Mouse (Mus musculus): ENCODE results near the gene Kras. TPM values are rescaled to one million over a fixed set of nuclear protein-coding genes. Genes with fewer than 3 reads are reported as not detected.

Gene Kras
- polyA plus RNA-seq, 1 experiment from 2014 or later, result 99.5 TPM

- peak overlapping the region; percentile 81 for H3K27ac ChIP-seq (ENCODE audit: low read length)
- ATAC-seq (ENCODE audit: low read depth), result peak; percentile 80
- no peak overlapping the region for H3K4me3 ChIP-seq (ENCODE audit: low read length)
- 44% methylated on average over 13 of the region's 13 CpGs for WGBS
- no peaks in the 10 kb centered on the region for H3K27me3 ChIP-seq (ENCODE audit: control insufficient read depth, insufficient read depth, low read depth, low read length)
- no peaks in the 10 kb centered on the region for H3K9me3 ChIP-seq (ENCODE audit: control insufficient read depth, low read length)
- peaks cover 9% of the 10 kb centered on the region; the same call in 1 of the 2 replicates for H3K4me1 ChIP-seq (replicated peaks; ENCODE audit: control insufficient read depth, insufficient read depth, low read length)
- no peak overlapping the region for H3K9ac ChIP-seq (ENCODE audit: low read length)
- H3K4me2 ChIP-seq (ENCODE audit: low read depth, low read length), result peak overlapping the region; percentile 13; the same call in 1 of the 2 replicates
- H3K36me3 ChIP-seq (ENCODE audit: control insufficient read depth, insufficient read depth, low read length), result no peaks in the 10 kb centered on the region
Observed at GRCm38 (mm10) chr6:145255952-145256700, 6.1 kb upstream of the Kras start.

GRCm38 (mm10) chr6:145250820-145251219 is 781 bp upstream of the Kras start:
- no peak for ATAC-seq (ENCODE audit: low read depth)
- H3K4me3 ChIP-seq (ENCODE audit: low read length), result peak overlapping the region; percentile 87
- H3K4me2 ChIP-seq (ENCODE audit: low read depth, low read length), result peak overlapping the region; percentile 69
- H3K9ac ChIP-seq (ENCODE audit: low read length), result peak overlapping the region; percentile 92
- no peaks in the 10 kb centered on the region for H3K9me3 ChIP-seq (ENCODE audit: control insufficient read depth, low read length)
- 12% methylated on average over 16 of the region's 16 CpGs for WGBS
- peaks cover 7% of the 10 kb centered on the region; the same call in 1 of the 2 replicates for H3K4me1 ChIP-seq (replicated peaks; ENCODE audit: control insufficient read depth, insufficient read depth, low read length)
- peak overlapping the region; percentile 84; the same call in 1 of the 2 replicates for H3K27ac ChIP-seq (ENCODE audit: low read length)
- H3K36me3 ChIP-seq (ENCODE audit: control insufficient read depth, insufficient read depth, low read length), result no peaks in the 10 kb centered on the region; the same call in 1 of the 2 replicates
- H3K27me3 ChIP-seq (ENCODE audit: control insufficient read depth, insufficient read depth, low read depth, low read length), result no peaks in the 10 kb centered on the region

GRCm38 (mm10) chr6:145249291-145250184 is 501 bp downstream of the Kras start:
- Histone ChIP-seq H3K4me2 (ENCODE audit: low read depth, low read length) (peak overlapping the region; percentile 66), H3K9ac (ENCODE audit: low read length) (peak overlapping the region; percentile 92), H3K36me3 (ENCODE audit: control insufficient read depth, insufficient read depth, low read length) (peaks cover 6% of the 10 kb centered on the region), H3K4me3 (ENCODE audit: low read length) (peak overlapping the region; percentile 87), H3K27ac (ENCODE audit: low read length) (peak overlapping the region; percentile 84), H3K27me3 (ENCODE audit: control insufficient read depth, insufficient read depth, low read depth, low read length) (no peaks in the 10 kb centered on the region), H3K9me3 (ENCODE audit: control insufficient read depth, low read length) (no peaks in the 10 kb centered on the region), H3K4me1 (replicated peaks; ENCODE audit: control insufficient read depth, insufficient read depth, low read length) (peaks cover 4% of the 10 kb centered on the region; the same call in 1 of the 2 replicates)
- ATAC-seq (ENCODE audit: low read depth), result peak; percentile 61
- WGBS, result under 1% methylated on average over 52 of the region's 124 CpGs

GRCm38 (mm10) chr6:145247886-145248285 is 2.2 kb downstream of the Kras start:
- peak overlapping the region; percentile 2; the same call in 1 of the 2 replicates for H3K9ac ChIP-seq (ENCODE audit: low read length)
- peak overlapping the region; percentile 24; the same call in 1 of the 2 replicates for H3K4me3 ChIP-seq (ENCODE audit: low read length)
- no peak for ATAC-seq (ENCODE audit: low read depth)
- H3K27ac ChIP-seq (ENCODE audit: low read length), result no peak overlapping the region
- no peaks in the 10 kb centered on the region for H3K9me3 ChIP-seq (ENCODE audit: control insufficient read depth, low read length)
- H3K36me3 ChIP-seq (ENCODE audit: control insufficient read depth, insufficient read depth, low read length), result peaks cover 9% of the 10 kb centered on the region
- peaks cover 4% of the 10 kb centered on the region; the same call in 1 of the 2 replicates for H3K4me1 ChIP-seq (replicated peaks; ENCODE audit: control insufficient read depth, insufficient read depth, low read length)
- H3K27me3 ChIP-seq (ENCODE audit: control insufficient read depth, insufficient read depth, low read depth, low read length), result no peaks in the 10 kb centered on the region
- 64% methylated on average over 3 of the region's 3 CpGs for WGBS
- H3K4me2 ChIP-seq (ENCODE audit: low read depth, low read length), result peak overlapping the region; percentile 50

GRCm38 (mm10) chr6:145246841-145247240 is 3.2 kb downstream of the Kras start:
- peaks cover 9% of the 10 kb centered on the region for H3K36me3 ChIP-seq (ENCODE audit: control insufficient read depth, insufficient read depth, low read length)
- H3K4me2 ChIP-seq (ENCODE audit: low read depth, low read length), result peak overlapping the region; percentile 14; the same call in 1 of the 2 replicates
- no peak overlapping the region for H3K27ac ChIP-seq (ENCODE audit: low read length)
- 78% methylated on average over 5 of the region's 5 CpGs for WGBS
- H3K9me3 ChIP-seq (ENCODE audit: control insufficient read depth, low read length), result no peaks in the 10 kb centered on the region
- H3K9ac ChIP-seq (ENCODE audit: low read length), result no peak overlapping the region
- no peak for ATAC-seq (ENCODE audit: low read depth)
- no peaks in the 10 kb centered on the region for H3K27me3 ChIP-seq (ENCODE audit: control insufficient read depth, insufficient read depth, low read depth, low read length)
- H3K4me1 ChIP-seq (replicated peaks; ENCODE audit: control insufficient read depth, insufficient read depth, low read length), result peaks cover 4% of the 10 kb centered on the region; the same call in 1 of the 2 replicates
- H3K4me3 ChIP-seq (ENCODE audit: low read length), result no peak overlapping the region

GRCm38 (mm10) chr6:145242521-145242920 is 7.5 kb downstream of the Kras start:
- Histone ChIP-seq H3K4me1 (replicated peaks; ENCODE audit: control insufficient read depth, insufficient read depth, low read length) (no peaks in the 10 kb centered on the region), H3K4me3 (ENCODE audit: low read length) (no peak overlapping the region), H3K4me2 (ENCODE audit: low read depth, low read length) (no peak overlapping the region), H3K27ac (ENCODE audit: low read length) (no peak overlapping the region), H3K36me3 (ENCODE audit: control insufficient read depth, insufficient read depth, low read length) (peaks cover 9% of the 10 kb centered on the region), H3K9me3 (ENCODE audit: control insufficient read depth, low read length) (no peaks in the 10 kb centered on the region), H3K9ac (ENCODE audit: low read length) (no peak overlapping the region), H3K27me3 (ENCODE audit: control insufficient read depth, insufficient read depth, low read depth, low read length) (no peaks in the 10 kb centered on the region)
- 20% methylated on average over 1 of the region's 1 CpGs for WGBS
- no peak for ATAC-seq (ENCODE audit: low read depth)

- Histone ChIP-seq H3K36me3 (ENCODE audit: control insufficient read depth, insufficient read depth, low read length) (peaks cover 7% of the 10 kb centered on the region), H3K27me3 (ENCODE audit: control insufficient read depth, insufficient read depth, low read depth, low read length) (no peaks in the 10 kb centered on the region), H3K9me3 (ENCODE audit: control insufficient read depth, low read length) (no peaks in the 10 kb centered on the region), H3K27ac (ENCODE audit: low read length) (peak overlapping the region; percentile 13; the same call in 1 of the 2 replicates), H3K9ac (ENCODE audit: low read length) (no peak overlapping the region), H3K4me1 (replicated peaks; ENCODE audit: control insufficient read depth, insufficient read depth, low read length) (no peaks in the 10 kb centered on the region), H3K4me2 (ENCODE audit: low read depth, low read length) (no peak overlapping the region), H3K4me3 (ENCODE audit: low read length) (no peak overlapping the region)
- ATAC-seq (ENCODE audit: low read depth), result no peak
- 71% methylated on average over 6 of the region's 6 CpGs for WGBS
Observed at GRCm38 (mm10) chr6:145240285-145240684, 9.8 kb downstream of the Kras start.

GRCm38 (mm10) chr6:145237148-145237547 is 12.9 kb downstream of the Kras start:
- ATAC-seq (ENCODE audit: low read depth), result no peak
- no peaks in the 10 kb centered on the region for H3K4me1 ChIP-seq (replicated peaks; ENCODE audit: control insufficient read depth, insufficient read depth, low read length)
- WGBS, result 65% methylated on average over 4 of the region's 4 CpGs

GRCm38 (mm10) chr6:145235367-145235766 is 14.7 kb downstream of the Kras start:
- H3K27ac ChIP-seq (ENCODE audit: low read length), result no peak overlapping the region
- no peak for ATAC-seq (ENCODE audit: low read depth)
- no peak overlapping the region for H3K9ac ChIP-seq (ENCODE audit: low read length)
- no peaks in the 10 kb centered on the region for H3K4me1 ChIP-seq (replicated peaks; ENCODE audit: control insufficient read depth, insufficient read depth, low read length)
- no peak overlapping the region for H3K4me3 ChIP-seq (ENCODE audit: low read length)
- no peaks in the 10 kb centered on the region for H3K27me3 ChIP-seq (ENCODE audit: control insufficient read depth, insufficient read depth, low read depth, low read length)
- whole genome bisulfite sequencing, result 85% methylated on average over 6 of the region's 6 CpGs
- no peaks in the 10 kb centered on the region for H3K9me3 ChIP-seq (ENCODE audit: control insufficient read depth, low read length)
- H3K4me2 ChIP-seq (ENCODE audit: low read depth, low read length), result no peak overlapping the region
- peaks cover 13% of the 10 kb centered on the region for H3K36me3 ChIP-seq (ENCODE audit: control insufficient read depth, insufficient read depth, low read length)

More at GRCm38 (mm10) chr6:145237148-145237547, 12.9 kb downstream of the Kras start:
- H3K36me3 ChIP-seq (ENCODE audit: control insufficient read depth, insufficient read depth, low read length), result peaks cover 5% of the 10 kb centered on the region; the same call in 1 of the 2 replicates
- H3K4me3 ChIP-seq (ENCODE audit: low read length), result no peak overlapping the region
- H3K9me3 ChIP-seq (ENCODE audit: control insufficient read depth, low read length), result no peaks in the 10 kb centered on the region
- no peak overlapping the region for H3K9ac ChIP-seq (ENCODE audit: low read length)
- H3K27ac ChIP-seq (ENCODE audit: low read length), result no peak overlapping the region
- no peak overlapping the region for H3K4me2 ChIP-seq (ENCODE audit: low read depth, low read length)
- no peaks in the 10 kb centered on the region for H3K27me3 ChIP-seq (ENCODE audit: control insufficient read depth, insufficient read depth, low read depth, low read length)
